Mouse (Mus musculus): Measurements from ENCODE around the gene 2010003K11Rik.

GRCm38 (mm10) chr19:4451965-4452364, 46.4 kb downstream of the 2010003K11Rik start:
- TF ChIP-seq CTCF (IDR thresholded peaks at IDR 0.05; ENCODE audit: extremely low read depth, insufficient read depth, low read length): no peak
- no peak for TF ChIP-seq POLR2A (IDR thresholded peaks at IDR 0.05; ENCODE audit: extremely low read depth, insufficient read depth, low read length)
